Mouse (Mus musculus) erythroid progenitor cell, adult 5-6 weeks (primary cell): ENCODE results near the gene Srp72. TPM values are rescaled to one million over a fixed set of nuclear protein-coding genes. Genes with fewer than 3 reads are reported as not detected.
"Not testable (repeated sequence)": the region's sequence is repeated elsewhere in the genome, so short reads cannot be mapped to it uniquely, and the experiment has no call there.

Experiments used
- ATAC-seq: replicated peaks from 2 replicates; pipeline ENCODE4 v1.8.0; 2016; ENCODE audit warnings: moderate number of reproducible peaks, mild to moderate bottlenecking, moderate TSS enrichment, inconsistent platforms; ENCODE audit not compliant: poor library complexity, low FRiP score, severe bottlenecking
- total RNA-seq, 2 experiments: library from RNA; stranded (forward) in 1 of 2; stranded (reverse) in 1 of 2; fragments of 150-400 nt in 1 of 2; fragments of 186-747, 209-891 nt in 1 of 2; gene quantifications; 2 replicates each; pipeline versions ENCODE4 v1.2.3 to v1.2.4; 2015 to 2017; ENCODE audit warnings: low replicate concordance in 2 of 2

Srp72 gene
- total RNA-seq, 2 experiments from 2014 or later = 41.5 to 102 TPM

DNA sequence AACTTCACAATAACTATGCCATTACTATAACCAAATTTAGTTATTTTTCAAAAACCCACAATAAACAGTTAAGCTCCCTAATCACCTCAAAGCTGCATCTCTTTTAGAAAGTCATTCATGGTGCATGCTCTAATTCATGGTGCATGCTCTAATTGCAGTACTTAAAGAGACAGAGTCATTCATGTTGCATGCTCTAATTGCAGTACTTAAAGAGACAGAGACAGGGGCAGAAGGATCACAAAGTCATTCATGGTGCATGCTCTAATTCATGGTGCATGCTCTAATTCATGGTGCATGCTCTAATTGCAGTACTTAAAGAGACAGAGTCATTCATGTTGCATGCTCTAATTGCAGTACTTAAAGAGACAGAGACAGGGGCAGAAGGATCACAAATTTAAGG is 60.6 kb downstream of the Srp72 start:
- not testable (repeated sequence) for ATAC-seq

DNA sequence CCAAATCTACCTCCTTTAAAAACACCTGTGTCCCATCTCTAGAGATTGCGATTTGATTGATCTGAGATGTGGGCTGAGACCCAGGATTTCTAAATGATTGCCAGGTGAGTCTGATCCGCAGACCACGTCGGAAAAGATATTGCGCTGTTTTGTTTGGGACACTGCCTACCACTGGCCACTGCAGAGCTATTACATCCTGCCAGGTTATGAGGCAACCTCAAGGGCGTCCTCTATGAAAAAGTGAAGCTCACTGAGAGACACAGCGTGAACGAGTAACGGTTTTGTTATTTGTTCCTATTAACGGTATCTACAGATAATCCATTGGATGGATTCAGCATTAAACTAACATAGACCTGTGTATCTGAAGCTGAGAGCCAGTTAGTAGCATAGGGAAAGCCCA is 64.0 kb downstream of the Srp72 start:
- no peak for ATAC-seq

DNA sequence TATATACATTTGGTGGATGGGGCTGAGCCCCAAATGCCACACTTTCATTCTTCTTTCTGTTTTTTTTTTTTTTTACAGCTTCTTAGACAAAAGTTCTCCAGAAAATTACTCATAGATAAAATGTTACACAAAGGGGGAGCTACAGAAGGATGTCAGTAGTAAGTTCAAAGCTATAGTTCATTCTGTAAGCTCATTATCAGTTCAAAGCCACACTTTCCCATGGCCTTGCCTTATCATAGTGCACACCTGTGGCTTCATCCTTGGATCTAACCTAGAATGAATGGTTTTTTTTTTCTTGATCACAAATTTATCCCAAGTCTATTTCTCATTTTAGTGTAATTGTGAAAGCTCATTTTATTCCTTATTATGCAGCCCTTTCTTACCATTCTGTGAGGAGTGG is 64.9 kb downstream of the Srp72 start:
- ATAC-seq = no peak

DNA sequence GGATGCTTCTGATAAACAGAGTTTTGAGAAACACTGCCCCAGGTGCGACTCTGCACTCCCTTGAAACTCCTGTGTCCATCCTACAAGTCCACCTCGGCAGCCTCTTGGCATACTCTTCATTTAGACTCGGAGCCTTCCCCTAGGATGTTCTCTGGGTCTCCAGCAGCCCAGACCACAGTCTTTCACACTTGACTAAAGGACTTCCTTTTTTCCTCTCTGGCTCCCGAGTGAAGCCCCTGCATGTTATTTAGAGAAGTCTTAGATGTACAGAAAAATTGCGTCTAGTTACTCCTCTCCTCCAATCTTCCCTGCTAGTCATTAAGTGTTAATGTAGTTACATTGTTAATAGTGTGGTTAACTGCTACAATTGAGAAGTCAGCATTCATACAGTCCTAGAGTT is 69.9 kb downstream of the Srp72 start:
- no peak for ATAC-seq

Other genes with a start within 250 kb of the Srp72 start
- 2.5 and 24.9 TPM in 2 replicates for gene Aasdh, start 69.2 kb upstream of the Srp72 start, total RNA-seq (2015; ENCODE audit: low replicate concordance)
- 6.3 and 12.6 TPM in 2 replicates for gene Aasdh, start 69.2 kb upstream of the Srp72 start, total RNA-seq (2017; ENCODE audit: low replicate concordance)
- 105 and 119 TPM in 2 replicates for gene Paics, start 23.4 kb upstream of the Srp72 start, total RNA-seq (2015; ENCODE audit: low replicate concordance)
- 75.2 and 130 TPM in 2 replicates for gene Paics, start 23.4 kb upstream of the Srp72 start, total RNA-seq (2017; ENCODE audit: low replicate concordance)
- gene Ppat, start 23.1 kb upstream of the Srp72 start, total RNA-seq (2015; ENCODE audit: low replicate concordance) = 6.8 and 12.2 TPM in 2 replicates
- 15.1 and 17.4 TPM in 2 replicates for gene Ppat, start 23.1 kb upstream of the Srp72 start, total RNA-seq (2017; ENCODE audit: low replicate concordance)
- gene Arl9, start 29.4 kb downstream of the Srp72 start, total RNA-seq (2015; ENCODE audit: low replicate concordance) = not detected in 2 replicates
- gene Arl9, start 29.4 kb downstream of the Srp72 start, total RNA-seq (2017; ENCODE audit: low replicate concordance) = not detected in 2 replicates
- not detected in 2 replicates for gene Thegl, start 41.3 kb downstream of the Srp72 start, total RNA-seq (2015; ENCODE audit: low replicate concordance)
- gene Thegl, start 41.3 kb downstream of the Srp72 start, total RNA-seq (2017; ENCODE audit: low replicate concordance) = not detected in 2 replicates
- gene Hopx, start 140.4 kb downstream of the Srp72 start, total RNA-seq (2015; ENCODE audit: low replicate concordance) = 2.1 and 4.3 TPM in 2 replicates
- 2.4 TPM in 1 of 2 replicates, not detected in the other for gene Hopx, start 140.4 kb downstream of the Srp72 start, total RNA-seq (2017; ENCODE audit: low replicate concordance)
- gene Spink2, start 236.8 kb downstream of the Srp72 start, total RNA-seq (2015; ENCODE audit: low replicate concordance) = not detected in 2 replicates
- not detected in 2 replicates for gene Spink2, start 236.8 kb downstream of the Srp72 start, total RNA-seq (2017; ENCODE audit: low replicate concordance)